Mouse (Mus musculus): ENCODE measurements at regions not wholly inside any gene's neighbourhood (a gene's known extent, or its start where the extent isn't known, plus 50 kb on each side); places are given as distances from the start of the nearest gene placed in this dataset.

DNA sequence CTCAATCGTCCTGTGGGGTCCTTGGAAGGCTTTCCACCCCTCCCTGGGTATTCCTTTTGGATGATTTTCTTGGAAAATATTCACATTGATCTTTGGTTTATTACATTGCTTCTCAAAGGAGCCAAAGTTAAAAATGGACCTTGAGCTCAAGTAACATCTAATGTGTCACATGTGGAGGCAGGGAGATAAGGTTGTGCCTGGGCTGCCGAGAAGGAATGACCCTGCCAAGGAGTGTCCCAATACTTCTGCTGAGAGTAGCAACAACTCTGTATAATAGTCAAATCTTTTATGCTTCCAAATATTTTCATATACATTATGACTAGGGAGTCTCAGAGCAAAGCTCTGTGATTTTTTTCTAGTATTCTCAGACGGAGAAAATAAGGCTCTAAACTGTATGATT lies 113.4 kb upstream of the Nt5c1b start:
- H3K9me3 ChIP-seq (replicated peaks; ENCODE audit: insufficient read depth, low read length), result no peaks in the 10 kb centered on the region
- no peaks in the 10 kb centered on the region for H3K79me2 ChIP-seq (ENCODE audit: control insufficient read depth, insufficient read depth, low read length, poor library complexity)
- no peak for TF ChIP-seq ZC3H11A (IDR thresholded peaks at IDR 0.05; ENCODE audit: low read depth, low read length)
- TF ChIP-seq EP300 (IDR thresholded peaks at IDR 0.05; ENCODE audit: low read depth in 1 of 2, low read length in 2 of 2), result no peak
- TF ChIP-seq MYC (IDR thresholded peaks at IDR 0.05; ENCODE audit: low read depth, low read length), result no peak
- no peak for TF ChIP-seq SMC3 (IDR thresholded peaks at IDR 0.05; ENCODE audit: low read depth, low read length)
- TF ChIP-seq POLR2AphosphoS2 (IDR thresholded peaks at IDR 0.05; ENCODE audit: low read length), result no peak
- TF ChIP-seq POLR2AphosphoS5 (IDR thresholded peaks at IDR 0.05; ENCODE audit: borderline replicate concordance, low read depth, low read length), result no peak
- TF ChIP-seq USF2 (IDR thresholded peaks at IDR 0.05; ENCODE audit: borderline replicate concordance in 1 of 2, insufficient read depth in 1 of 2, low read depth in 1 of 2, low read length in 2 of 2), result no peak
- TF ChIP-seq TCF12 (IDR thresholded peaks at IDR 0.05; ENCODE audit: low read depth, low read length), result no peak
- TF ChIP-seq ZKSCAN1 (IDR thresholded peaks at IDR 0.05; ENCODE audit: low read depth, low read length), result no peak
- no peak for TF ChIP-seq NELFE (IDR thresholded peaks at IDR 0.05; ENCODE audit: low read depth, low read length)
- no peak for TF ChIP-seq ZMIZ1 (IDR thresholded peaks at IDR 0.05; ENCODE audit: low read depth, low read length)
- TF ChIP-seq NRF1 (IDR thresholded peaks at IDR 0.05; ENCODE audit: insufficient read depth, low read depth, low read length, poor library complexity, severe bottlenecking), result no peak
- no peak for TF ChIP-seq ELF1 (IDR thresholded peaks at IDR 0.05; ENCODE audit: low read depth, low read length)
- no peak for TF ChIP-seq HCFC1 (IDR thresholded peaks at IDR 0.05; ENCODE audit: low read depth, low read length)
- no peak for TF ChIP-seq CHD1 (IDR thresholded peaks at IDR 0.05; ENCODE audit: low read depth, low read length)
- TF ChIP-seq RAD21 (IDR thresholded peaks at IDR 0.05; ENCODE audit: low read depth, low read length), result no peak
- TF ChIP-seq RCOR1 (IDR thresholded peaks at IDR 0.05; ENCODE audit: low read depth, low read length), result no peak
- no peak for TF ChIP-seq JUND (IDR thresholded peaks at IDR 0.05; ENCODE audit: low read depth, low read length)
- no peaks in the 10 kb centered on the region for H3K4me1 ChIP-seq (ENCODE audit: control insufficient read depth in 1 of 2, insufficient read depth in 2 of 2, low read length in 2 of 2)
- no peaks in the 10 kb centered on the region for H3K36me3 ChIP-seq (ENCODE audit: control insufficient read depth in 1 of 2, insufficient read depth in 2 of 2, low read length in 2 of 2)
- no peak overlapping the region for H3K27ac ChIP-seq (ENCODE audit: control insufficient read depth, low read depth, low read length)
- DNase-seq (ENCODE audit: low read depth, low spot score), result no peak
- H3K27me3 ChIP-seq (ENCODE audit: control insufficient read depth in 1 of 2, insufficient read depth in 2 of 2, low read length in 2 of 2), result no peaks in the 10 kb centered on the region
- no peak overlapping the region for H3K9ac ChIP-seq (ENCODE audit: control insufficient read depth, low read depth, low read length, poor library complexity, severe bottlenecking)
- H3K4me3 ChIP-seq (ENCODE audit: control insufficient read depth in 1 of 2, insufficient read depth in 1 of 2, low read depth in 2 of 2, low read length in 2 of 2), result no peak overlapping the region

DNA sequence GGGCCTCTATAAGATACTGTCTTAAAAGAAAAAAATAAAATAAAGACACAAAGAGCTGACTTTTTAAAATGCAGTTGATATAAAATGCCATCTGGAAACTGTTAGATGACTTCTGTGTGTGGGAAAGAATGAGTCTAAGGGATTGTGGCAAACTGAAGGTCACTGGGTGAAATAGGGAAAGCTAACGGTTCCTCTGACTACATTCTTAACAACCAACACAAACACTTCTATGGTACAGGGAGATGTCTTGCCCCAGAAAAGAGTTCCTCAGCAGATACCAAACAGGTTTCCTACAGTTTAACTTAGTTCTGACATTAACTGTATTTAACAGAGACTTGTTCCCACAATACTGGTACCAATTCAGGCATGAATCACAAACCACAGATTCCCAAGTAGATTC lies 103.6 kb upstream of the Nt5c1b start:
- Histone ChIP-seq H3K27ac (ENCODE audit: control insufficient read depth, low read depth, low read length) (no peak overlapping the region), H3K36me3 (ENCODE audit: control insufficient read depth in 1 of 2, insufficient read depth in 2 of 2, low read length in 2 of 2) (no peaks in the 10 kb centered on the region), H3K9me3 (replicated peaks; ENCODE audit: insufficient read depth, low read length) (no peaks in the 10 kb centered on the region), H3K4me3 (ENCODE audit: control insufficient read depth in 1 of 2, insufficient read depth in 1 of 2, low read depth in 2 of 2, low read length in 2 of 2) (no peak overlapping the region), H3K9ac (ENCODE audit: control insufficient read depth, low read depth, low read length, poor library complexity, severe bottlenecking) (no peak overlapping the region), H3K4me1 (ENCODE audit: control insufficient read depth in 1 of 2, insufficient read depth in 2 of 2, low read length in 2 of 2) (no peaks in the 10 kb centered on the region), H3K27me3 (ENCODE audit: control insufficient read depth in 1 of 2, insufficient read depth in 2 of 2, low read length in 2 of 2) (no peaks in the 10 kb centered on the region; a peak in 1 of 4 replicates), H3K79me2 (ENCODE audit: control insufficient read depth, insufficient read depth, low read length, poor library complexity) (no peaks in the 10 kb centered on the region)
- TF ChIP-seq ZMIZ1 (IDR thresholded peaks at IDR 0.05; ENCODE audit: low read depth, low read length), result no peak
- no peak for TF ChIP-seq NELFE (IDR thresholded peaks at IDR 0.05; ENCODE audit: low read depth, low read length)
- TF ChIP-seq ZNF384 (IDR thresholded peaks at IDR 0.05; ENCODE audit: low read depth, low read length), result no peak
- TF ChIP-seq SMC3 (IDR thresholded peaks at IDR 0.05; ENCODE audit: low read depth, low read length), result no peak
- no peak for TF ChIP-seq RCOR1 (IDR thresholded peaks at IDR 0.05; ENCODE audit: low read depth, low read length)
- TF ChIP-seq USF1 (IDR thresholded peaks at IDR 0.05; ENCODE audit: low read depth, low read length), result no peak
- no peak for TF ChIP-seq GATA1 (IDR thresholded peaks at IDR 0.05; ENCODE audit: low read depth, low read length)
- no peak for TF ChIP-seq ETS1 (IDR thresholded peaks at IDR 0.05; ENCODE audit: low read depth, low read length)
- no peak for TF ChIP-seq HCFC1 (IDR thresholded peaks at IDR 0.05; ENCODE audit: low read depth, low read length)
- no peak for TF ChIP-seq NRF1 (IDR thresholded peaks at IDR 0.05; ENCODE audit: insufficient read depth, low read depth, low read length, poor library complexity, severe bottlenecking)
- TF ChIP-seq TAL1 (IDR thresholded peaks at IDR 0.05; ENCODE audit: low read length), result no peak
- no peak for TF ChIP-seq ZC3H11A (IDR thresholded peaks at IDR 0.05; ENCODE audit: low read depth, low read length)
- no peak for TF ChIP-seq MAFK (IDR thresholded peaks at IDR 0.05; ENCODE audit: borderline replicate concordance, low read depth, low read length)
- TF ChIP-seq KAT2A (conservative IDR thresholded peaks at IDR 0.05; ENCODE audit: low read depth, low read length), result no peak
- no peak for TF ChIP-seq MYC (IDR thresholded peaks at IDR 0.05; ENCODE audit: low read depth, low read length)
- TF ChIP-seq MXI1 (IDR thresholded peaks at IDR 0.05; ENCODE audit: low read depth, low read length), result no peak
- TF ChIP-seq BHLHE40 (IDR thresholded peaks at IDR 0.05; ENCODE audit: borderline replicate concordance, low read depth, low read length), result no peak
- TF ChIP-seq MAX (IDR thresholded peaks at IDR 0.05; ENCODE audit: low read length), result no peak
- no peak for DNase-seq (ENCODE audit: low read depth, low spot score)

Data from MEL (cell line).